Mouse (Mus musculus): ENCODE data around the gene 3425401B19Rik.

Gene 3425401B19Rik

DNA sequence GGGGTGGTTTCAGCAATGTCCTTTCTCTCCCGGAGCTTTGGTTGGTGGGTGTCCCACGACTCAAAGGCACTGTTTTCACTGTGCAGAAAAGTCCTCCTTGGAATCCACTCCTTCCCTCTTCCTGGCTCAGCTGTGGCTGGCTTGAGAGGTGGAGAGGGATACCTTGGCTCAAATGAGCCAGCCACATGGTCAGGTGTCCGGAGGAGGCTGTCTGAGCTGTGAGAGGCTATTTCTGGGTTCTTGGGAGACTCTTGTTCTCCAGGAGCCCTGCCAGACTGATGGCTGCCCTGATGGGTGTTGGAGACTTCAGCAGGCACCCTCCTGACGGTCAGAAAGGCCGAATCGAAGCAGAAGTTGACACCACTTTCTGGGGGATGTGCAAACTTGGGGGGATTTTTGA is 22.0 kb downstream of the 3425401B19Rik start:
- no peak for DNase-seq (ENCODE audit: low spot score)

DNA sequence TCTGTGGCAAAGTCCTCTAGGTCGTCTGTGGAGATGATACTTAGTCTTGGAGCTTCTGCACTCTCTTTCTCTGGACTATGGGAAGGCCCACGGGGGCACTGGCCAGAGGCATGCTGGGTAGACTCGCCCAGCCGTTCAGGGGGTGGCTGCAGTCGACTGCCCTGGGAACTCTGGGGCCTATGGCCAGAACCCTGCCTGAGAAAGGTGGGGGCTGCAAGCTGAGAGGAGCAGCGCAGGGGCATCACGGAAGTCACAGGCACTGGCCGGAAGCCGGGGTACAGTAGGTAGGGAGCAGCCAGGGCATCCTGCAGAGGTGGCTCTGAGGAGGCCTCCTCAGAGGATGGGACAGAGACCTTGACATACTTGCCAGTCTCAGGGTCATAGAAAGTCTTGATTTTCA is 25.3 kb downstream of the 3425401B19Rik start:
- DNase-seq (ENCODE audit: low spot score): no peak

DNA sequence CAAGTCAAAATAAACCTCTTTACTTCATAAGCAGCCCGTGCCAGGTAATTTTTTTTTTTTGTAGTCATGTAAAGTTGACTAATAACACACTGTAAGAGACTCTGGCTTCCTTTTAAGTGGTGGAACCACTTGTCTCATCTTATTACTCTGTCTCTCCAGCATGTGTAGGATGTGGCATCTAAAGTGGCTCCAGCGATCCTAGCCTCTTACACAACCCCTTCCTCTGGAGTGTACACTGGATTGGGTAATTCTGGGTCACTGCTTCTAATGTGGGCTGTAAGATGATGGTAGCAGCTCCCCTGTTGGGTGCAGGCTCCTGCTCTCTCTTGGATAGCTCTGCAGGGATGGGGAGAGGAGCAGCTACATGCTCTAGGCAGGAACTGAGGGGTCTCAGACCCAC is 46.6 kb downstream of the 3425401B19Rik start:
- DNase-seq (ENCODE audit: low spot score): no peak

DNA sequence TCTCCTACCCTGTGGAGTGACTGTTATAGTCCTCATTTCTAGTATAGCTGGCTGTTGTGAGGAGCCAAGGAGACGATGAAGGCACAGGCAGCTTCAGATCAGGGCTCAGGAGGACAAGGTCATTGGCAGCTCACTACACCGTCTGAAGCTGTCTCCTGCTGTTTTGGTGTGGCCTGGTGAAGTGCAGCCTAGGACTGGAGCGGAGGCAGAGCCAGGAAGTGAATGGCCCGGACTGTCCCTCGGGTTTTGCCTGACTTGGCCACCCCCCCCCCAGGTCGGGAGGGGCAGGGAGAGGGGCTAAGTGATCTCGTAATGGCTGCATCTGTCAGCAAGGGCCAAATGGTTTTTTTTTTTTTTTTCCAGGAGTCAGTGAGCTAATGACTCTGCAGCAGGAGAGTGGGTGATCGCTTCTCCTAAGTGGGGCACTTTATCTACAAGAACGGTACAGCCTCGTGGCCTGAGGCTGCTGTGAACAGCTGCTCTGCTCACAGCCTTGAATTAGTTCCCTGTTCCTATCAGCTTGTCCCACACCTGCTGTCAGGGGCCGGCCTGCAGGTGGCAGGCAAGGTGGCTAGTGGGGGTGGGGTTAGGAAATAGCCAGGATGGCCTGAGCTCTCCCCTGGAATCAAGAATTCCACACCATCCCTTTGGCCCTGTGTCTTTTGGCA is 50.9 kb downstream of the 3425401B19Rik start:
- DNase-seq (ENCODE audit: low spot score): no peak

DNA sequence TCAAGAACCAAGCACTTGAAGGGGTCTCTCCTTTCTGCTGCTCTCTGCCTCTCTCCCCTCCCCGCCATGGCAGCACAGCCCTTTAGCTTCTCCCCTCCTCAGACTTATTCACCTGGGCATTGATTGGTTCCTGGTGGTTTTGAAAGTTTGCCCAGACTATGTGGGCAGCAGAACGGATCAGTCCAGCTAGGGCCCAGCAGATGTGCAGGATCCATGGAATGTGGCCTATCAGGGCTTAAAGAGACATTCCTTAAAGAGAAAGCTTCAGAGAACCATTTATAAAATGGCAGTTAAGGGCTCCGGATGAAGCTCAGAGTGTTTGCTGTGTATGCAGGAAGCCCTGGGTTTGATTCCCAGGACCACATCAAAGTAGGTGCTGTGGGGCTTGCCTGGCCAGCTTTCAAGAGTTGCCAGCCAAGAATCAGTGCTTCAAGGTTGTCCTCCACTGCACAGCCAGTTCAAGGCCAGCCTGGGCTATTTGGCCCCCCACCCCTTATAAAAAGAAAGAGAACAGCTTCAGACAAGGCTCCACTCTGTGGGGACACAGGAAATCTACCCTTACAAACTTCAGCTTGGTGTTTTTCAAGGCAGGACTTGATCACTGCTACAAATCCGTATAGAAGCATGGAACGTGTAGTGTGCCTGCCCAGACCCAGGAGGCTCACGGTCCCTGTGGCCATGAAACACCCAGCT is 52.0 kb downstream of the 3425401B19Rik start:
- DNase-seq (ENCODE audit: low spot score): no peak

DNA sequence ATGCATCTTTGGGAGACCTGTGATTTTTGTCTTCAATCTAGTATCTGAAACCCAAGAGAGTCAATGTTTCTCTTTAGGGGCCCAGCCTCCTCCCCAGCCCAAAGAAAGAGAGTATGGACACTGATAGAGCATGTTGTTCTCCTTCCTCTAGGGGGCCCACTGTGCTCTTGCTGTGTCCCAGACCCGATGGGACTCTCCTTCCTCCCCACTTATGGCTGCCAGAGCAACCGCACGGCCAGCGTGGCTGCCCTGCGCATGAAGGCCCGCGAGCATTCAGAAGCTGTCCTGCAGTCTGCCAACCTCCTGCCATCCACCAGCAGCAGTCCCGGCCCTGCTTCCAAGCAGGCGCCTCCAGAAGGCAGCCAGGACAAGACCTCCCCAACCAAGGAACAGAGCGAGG is 56.5 kb downstream of the 3425401B19Rik start:
- DNase-seq (ENCODE audit: low spot score): no peak

- no peak for DNase-seq (ENCODE audit: low spot score)
These were observed 57.8 kb downstream of the 3425401B19Rik start for GRCm38 (mm10) chr14:32627271-32627670.

DNA sequence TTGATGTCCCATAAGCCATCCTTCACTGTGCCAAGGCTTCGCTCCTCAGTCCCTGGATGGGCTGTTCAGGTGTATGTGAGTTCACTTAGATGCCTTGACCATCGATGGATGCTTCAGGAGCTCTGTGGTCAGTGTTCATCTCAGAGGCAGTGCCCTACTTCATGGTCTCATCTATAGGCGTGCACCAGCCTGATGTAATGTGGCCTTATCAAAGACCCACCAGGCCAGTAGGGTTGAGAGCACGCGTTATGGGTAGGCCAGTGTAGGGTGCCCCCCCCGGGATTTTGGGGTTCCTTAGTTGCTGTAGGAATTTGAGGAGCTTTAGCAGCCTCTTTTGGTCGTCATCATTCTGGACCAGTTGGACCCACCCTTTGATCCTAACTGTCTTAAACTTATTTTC is 60.3 kb downstream of the 3425401B19Rik start:
- no peak for DNase-seq (ENCODE audit: low spot score)

GRCm38 (mm10) chr14:32624245-32624644 is 60.8 kb downstream of the 3425401B19Rik start:
- DNase-seq (ENCODE audit: low spot score): no peak

DNA sequence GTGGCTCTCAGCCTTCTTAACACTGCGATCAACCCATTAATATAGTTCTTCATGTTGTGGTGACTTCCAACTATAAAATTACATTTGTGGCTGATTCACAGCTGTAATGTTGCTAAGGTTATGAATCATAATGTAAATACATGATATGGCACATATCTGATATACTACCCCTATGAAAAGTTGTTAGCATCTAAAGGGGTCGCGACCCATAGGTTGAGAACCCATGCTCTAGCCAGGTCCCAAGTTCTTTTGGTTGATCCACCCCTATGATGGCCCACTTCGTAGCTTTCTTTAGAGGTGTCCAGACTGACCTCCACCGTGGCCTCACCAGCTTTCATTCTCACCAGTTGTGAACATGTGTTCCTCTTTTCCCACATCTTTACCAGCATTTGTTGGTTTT is 67.8 kb downstream of the 3425401B19Rik start:
- DNase-seq (ENCODE audit: low spot score): no peak

DNA sequence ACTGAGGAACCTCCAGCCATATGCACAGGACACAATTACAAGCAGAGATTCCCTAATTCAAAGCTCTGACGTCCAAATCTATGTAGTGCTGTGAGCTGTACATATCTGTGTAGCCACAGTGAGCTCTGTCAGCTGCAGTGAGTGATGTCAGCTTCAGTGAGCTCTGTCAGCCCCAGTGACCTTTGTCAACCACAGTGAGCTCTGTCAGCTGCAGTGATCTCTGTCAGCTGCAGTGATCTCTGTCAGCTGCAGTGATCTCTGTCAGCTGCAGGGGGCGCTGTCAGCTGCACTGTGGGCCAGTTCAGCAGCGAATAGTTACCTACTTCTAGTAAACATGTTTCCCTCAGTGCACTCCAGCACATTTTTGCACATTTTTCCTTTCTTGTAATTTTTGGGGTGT is 75.7 kb downstream of the 3425401B19Rik start:
- peak; percentile 77 for DNase-seq (ENCODE audit: low spot score)

Measured in testis, postnatal 10 days (tissue).